Mouse (Mus musculus) kidney, adult 2 months (tissue): ENCODE results near the gene Tmigd1.

Experiments used
- CTCF ChIP-seq: fragments of 200-500 bp; conservative IDR thresholded peaks from 2 replicates; pipeline ENCODE4 v1.5.1; 2011; ENCODE audit warnings: low read depth, mild to moderate bottlenecking, control low read depth, low read length, moderate library complexity, mixed read lengths; ENCODE audit not compliant: insufficient read depth, insufficient read length
- POLR2A ChIP-seq: fragments of 200-500 bp; IDR thresholded peaks from one replicate; pipeline ENCODE4 v1.6.1; 2011; ENCODE audit warnings: low read depth, low read length, control low read depth

- TF ChIP-seq CTCF, result no peak
- no peak for TF ChIP-seq POLR2A
These were observed 10.8 kb upstream of the Tmigd1 start for GRCm38 (mm10) chr11:76891171-76891570.
